Mouse (Mus musculus): ENCODE measurements at regions not wholly inside any gene's neighbourhood (a gene's known extent, or its start where the extent isn't known, plus 50 kb on each side); places are given as distances from the start of the nearest gene placed in this dataset.

GRCm38 (mm10) chr12:71489295-71489694 is 179.6 kb downstream of the Dact1 start:
- TF ChIP-seq POLR2A (IDR thresholded peaks at IDR 0.05; ENCODE audit: borderline replicate concordance, extremely low read depth, insufficient read depth, insufficient read length, poor library complexity, severe bottlenecking) (no peak), CTCF (IDR thresholded peaks at IDR 0.05; ENCODE audit: borderline replicate concordance, extremely low read depth, insufficient read depth, insufficient read length) (no peak)

All from brain, embryonic 14.5 days (tissue).